In the genomic region with DNA sequence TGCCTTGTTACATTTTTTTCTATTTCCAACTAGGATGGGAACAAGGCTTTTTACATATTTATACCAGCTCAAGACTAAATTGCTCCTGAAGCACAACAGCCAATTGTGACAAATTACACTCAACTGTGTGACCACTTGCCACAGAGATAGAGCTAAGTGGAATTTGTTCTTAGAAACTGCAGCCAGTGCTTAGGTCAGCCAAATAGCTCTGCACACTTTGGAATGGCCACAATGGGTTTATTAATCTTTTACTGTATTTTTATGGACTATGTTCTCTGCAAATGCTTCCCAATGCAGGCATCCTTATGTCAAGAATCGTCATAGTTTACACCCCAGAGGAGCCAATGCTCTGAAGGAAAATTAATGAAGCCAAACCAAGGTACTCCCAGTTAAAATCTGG, we compare ENCODE assay signal across 25 mouse cellular contexts.
A peak's percentile ranks its signal among the peaks of the same experiment; 100 is the strongest.
DNase-seq lines count a peak whose midpoint lies in the region; ATAC-seq lines count a peak whose summit lies in the region.
"Had no signal": no experiment of that assay in that cellular context is flagged by ENCODE, and none has a peak within 500 bp of the region (broad histone marks: within the 10 kb centered on the region; RNA-seq: fewer than 3 reads in every experiment).

No protein-coding gene starts in this region.

- no peaks in the 10 kb centered on the region for H3K27me3 ChIP-seq in kidney, embryonic 14.5 days (ENCODE audit: control insufficient read depth, insufficient read depth, low read length)
- H3K27me3 ChIP-seq in kidney, embryonic 15.5 days, result no peaks in the 10 kb centered on the region
- H3K27me3 ChIP-seq: CH12.LX; embryonic facial prominence, embryonic 12.5 days; embryonic facial prominence, embryonic 15.5 days; hindbrain, embryonic 12.5 days; Patski had no signal

- peak; percentile 16 for DNase-seq in kidney, adult 11 months
- peak; percentile 75 for DNase-seq in kidney, adult 9 months
- peak; percentile 31 for DNase-seq in kidney, postnatal 14 days
- peak; percentile 23 to 26 for DNase-seq in kidney, postnatal 36 days
- no peak for DNase-seq in urinary bladder, postnatal 10 days (ENCODE audit: low spot score)
- DNase-seq: adrenal gland, postnatal 10 days; B cell, adult 2 months; cerebellum, adult 11 months; cerebellum, adult 2 months; cerebellum, adult 9-11 months; cerebellum, postnatal 25 days; forebrain, postnatal 0 days; gastrocnemius, adult 2 months; gastrocnemius, postnatal 14 days; heart, adult 11 months had no signal

- H3K9ac ChIP-seq in kidney, embryonic 14.5 days (ENCODE audit: low read depth, low read length), result no peak overlapping the region
- no peak overlapping the region for H3K9ac ChIP-seq in kidney, embryonic 15.5 days
- H3K9ac ChIP-seq: embryonic facial prominence, embryonic 12.5 days; embryonic facial prominence, embryonic 15.5 days; forebrain, postnatal 0 days; hindbrain, embryonic 12.5 days had no signal

- H3K9me3 ChIP-seq in kidney, embryonic 14.5 days (ENCODE audit: control insufficient read depth, low read length), result no peaks in the 10 kb centered on the region
- H3K9me3 ChIP-seq in kidney, embryonic 15.5 days (replicated peaks), result no peaks in the 10 kb centered on the region
- H3K9me3 ChIP-seq: embryonic facial prominence, embryonic 12.5 days; embryonic facial prominence, embryonic 15.5 days; G1E; hindbrain, embryonic 12.5 days had no signal

- no peak for ATAC-seq in kidney, embryonic 14.5 days (ENCODE audit: low FRiP score, low TSS enrichment)
- ATAC-seq in kidney, embryonic 15.5 days (replicated peaks; ENCODE audit: low FRiP score), result no peak
- ATAC-seq: forebrain, embryonic 14.5 days; forebrain, postnatal 0 days; Patski had no signal

- no peaks in the 10 kb centered on the region for H3K4me1 ChIP-seq in kidney, embryonic 14.5 days (ENCODE audit: control insufficient read depth, insufficient read depth, low read length)
- H3K4me1 ChIP-seq in kidney, embryonic 15.5 days, result no peaks in the 10 kb centered on the region
- H3K4me1 ChIP-seq: embryonic facial prominence, embryonic 12.5 days; embryonic facial prominence, embryonic 15.5 days; hindbrain, embryonic 12.5 days had no signal

- 76% methylated on average over 1 of the region's 1 CpGs for WGBS in kidney, embryonic 14.5 days
- WGBS in kidney, embryonic 15.5 days, result 57% methylated on average over 1 of the region's 1 CpGs

- H3K4me2 ChIP-seq in kidney, embryonic 14.5 days (replicated peaks; ENCODE audit: low read depth, low read length), result no peak overlapping the region
- H3K4me2 ChIP-seq in kidney, embryonic 15.5 days, result no peak overlapping the region
- H3K4me2 ChIP-seq: embryonic facial prominence, embryonic 12.5 days; embryonic facial prominence, embryonic 15.5 days; heart, embryonic 11.5 days; hindbrain, embryonic 12.5 days had no signal

- no peaks in the 10 kb centered on the region for H3K36me3 ChIP-seq in kidney, embryonic 14.5 days (ENCODE audit: control insufficient read depth, insufficient read depth, low read length)
- H3K36me3 ChIP-seq in kidney, embryonic 15.5 days, result no peaks in the 10 kb centered on the region
- H3K36me3 ChIP-seq: embryonic facial prominence, embryonic 12.5 days; embryonic facial prominence, embryonic 15.5 days; G1E; hindbrain, embryonic 12.5 days had no signal

- H3K4me3 ChIP-seq in kidney, embryonic 14.5 days (ENCODE audit: low read length), result no peak overlapping the region
- no peak overlapping the region for H3K4me3 ChIP-seq in kidney, embryonic 15.5 days (replicated peaks)
- H3K4me3 ChIP-seq: embryonic facial prominence, embryonic 12.5 days; embryonic facial prominence, embryonic 15.5 days; gastrocnemius, adult 2 months; hindbrain, embryonic 12.5 days had no signal

- H3K27ac ChIP-seq in kidney, embryonic 14.5 days (ENCODE audit: low read depth, low read length), result no peak overlapping the region
- H3K27ac ChIP-seq in kidney, embryonic 15.5 days, result no peak overlapping the region
- H3K27ac ChIP-seq: embryonic facial prominence, embryonic 12.5 days; embryonic facial prominence, embryonic 15.5 days; gastrocnemius, adult 2 months; hindbrain, embryonic 12.5 days had no signal
